Mouse (Mus musculus): ENCODE measurements around the gene Gna14.

The Gna14 gene

DNA sequence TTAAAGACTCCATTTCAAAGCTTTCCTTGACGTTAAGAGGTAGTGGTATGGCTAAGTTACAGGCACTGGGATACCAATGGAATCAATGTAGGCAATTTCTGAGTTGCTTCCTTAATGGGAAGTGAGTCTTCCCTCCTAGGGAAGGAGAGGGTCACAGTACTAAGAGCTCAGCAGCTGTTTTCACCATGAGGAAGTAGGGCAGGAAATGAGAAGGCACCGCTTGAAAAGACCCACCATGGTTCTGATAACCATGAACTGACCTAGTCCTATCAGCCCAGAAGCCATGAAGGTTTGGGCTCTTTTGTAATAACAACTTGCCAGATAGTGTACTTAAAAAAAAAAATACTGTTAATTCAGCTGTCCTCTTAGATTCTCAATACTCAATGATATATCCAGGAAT is 20.6 kb downstream of the Gna14 start:
- DNase-seq (ENCODE audit: low spot score in 2 of 2), result no peak

GRCm38 (mm10) chr19:16457127-16457526 is 21.6 kb downstream of the Gna14 start:
- DNase-seq (ENCODE audit: low spot score in 2 of 2), result no peak

- DNase-seq (ENCODE audit: low spot score in 2 of 2), result no peak
These were observed 23.8 kb downstream of the Gna14 start for GRCm38 (mm10) chr19:16459317-16459716.

GRCm38 (mm10) chr19:16460292-16460691 is 24.7 kb downstream of the Gna14 start:
- DNase-seq (ENCODE audit: low spot score in 2 of 2), result no peak

DNA sequence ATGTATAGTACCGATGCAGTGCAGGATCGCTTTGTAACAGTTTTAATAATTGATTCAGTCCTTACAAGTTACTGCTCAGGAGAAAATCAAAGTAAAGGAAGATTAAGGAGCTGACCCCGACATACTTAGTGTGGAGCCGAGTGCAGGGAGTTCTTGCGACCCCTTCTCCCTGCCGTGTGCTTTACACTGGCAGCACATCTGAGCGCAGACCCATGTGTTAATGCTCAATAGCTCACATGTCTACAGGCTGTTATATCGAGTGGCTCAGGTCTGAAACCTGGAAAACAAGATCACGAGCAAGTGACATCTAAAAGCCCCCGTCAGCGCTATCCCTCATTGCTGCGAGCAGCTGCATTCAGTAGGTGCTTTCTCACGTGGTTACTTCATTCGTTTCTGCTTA is 25.3 kb downstream of the Gna14 start:
- no peak for DNase-seq (ENCODE audit: low spot score in 2 of 2)

- no peak for DNase-seq (ENCODE audit: low spot score in 2 of 2)
These were observed 26.9 kb downstream of the Gna14 start for GRCm38 (mm10) chr19:16462461-16462860.

DNA sequence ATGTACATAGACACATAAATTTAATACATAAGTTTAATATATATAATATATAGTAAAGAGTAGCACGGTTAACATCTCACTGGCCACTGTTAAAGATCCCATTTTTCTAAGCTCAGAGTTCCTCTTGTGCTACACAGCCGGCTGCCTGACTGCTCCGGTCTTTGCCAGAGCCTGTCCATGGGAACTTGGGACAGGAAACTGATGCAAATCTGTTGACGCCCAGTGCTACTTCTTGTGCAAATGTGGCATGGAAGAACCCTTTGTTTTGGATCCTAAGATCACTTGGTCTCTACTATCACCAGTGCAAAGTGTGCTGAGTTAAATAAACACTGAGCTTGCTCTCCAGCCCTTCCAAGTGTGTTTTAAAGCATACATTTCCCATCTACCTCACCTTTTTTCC is 29.2 kb downstream of the Gna14 start:
- DNase-seq (ENCODE audit: low spot score in 2 of 2), result no peak

GRCm38 (mm10) chr19:16468756-16469374 is 33.3 kb downstream of the Gna14 start:
- no peak for DNase-seq (ENCODE audit: low spot score in 2 of 2)

DNA sequence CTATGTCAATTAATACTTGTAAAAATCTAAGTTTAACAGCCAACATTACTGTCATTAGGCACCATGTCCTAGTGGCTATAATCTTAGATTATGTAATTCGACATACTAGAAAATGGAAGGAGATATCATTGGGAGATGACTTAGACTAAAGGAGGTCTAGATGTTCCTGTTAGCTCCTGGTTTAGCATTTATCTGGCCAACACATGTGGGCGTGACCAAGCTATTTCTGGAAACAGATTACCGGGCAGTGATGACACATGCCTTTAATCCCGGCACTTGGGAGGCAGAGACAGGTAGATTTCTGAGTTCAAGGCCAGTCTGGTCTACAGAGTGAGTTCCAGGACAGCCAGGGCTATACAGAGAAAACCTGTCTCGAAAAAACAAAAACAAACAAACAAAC is 37.1 kb downstream of the Gna14 start:
- DNase-seq (ENCODE audit: low spot score in 2 of 2), result no peak

- DNase-seq (ENCODE audit: low spot score in 2 of 2), result no peak
These were observed 41.9 kb downstream of the Gna14 start for GRCm38 (mm10) chr19:16477314-16477946.

GRCm38 (mm10) chr19:16478186-16478607 is 42.6 kb downstream of the Gna14 start:
- no peak for DNase-seq (ENCODE audit: low spot score in 2 of 2)

DNA sequence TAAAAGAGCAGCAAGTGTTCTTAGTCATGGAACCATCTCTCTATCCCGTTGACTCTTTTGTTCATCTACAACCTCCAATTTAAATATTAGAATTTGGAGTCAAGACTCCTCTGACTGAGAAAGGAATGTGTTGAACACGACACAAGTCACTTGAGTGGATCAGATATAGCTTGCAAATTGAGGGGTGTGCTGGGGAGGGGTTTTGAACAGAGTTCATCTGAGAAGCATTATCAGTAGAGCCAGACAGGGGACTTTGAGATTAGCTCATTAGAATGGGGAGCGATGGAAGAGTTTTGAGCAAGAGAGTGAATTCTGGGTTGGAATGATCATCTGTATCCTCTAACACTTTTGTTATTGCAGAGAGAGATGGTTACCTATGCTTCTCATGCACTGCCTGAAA is 46.5 kb downstream of the Gna14 start:
- no peak for DNase-seq (ENCODE audit: low spot score in 2 of 2)

- no peak for DNase-seq (ENCODE audit: low spot score in 2 of 2)
These were observed 48.7 kb downstream of the Gna14 start for GRCm38 (mm10) chr19:16484237-16484636.

DNA sequence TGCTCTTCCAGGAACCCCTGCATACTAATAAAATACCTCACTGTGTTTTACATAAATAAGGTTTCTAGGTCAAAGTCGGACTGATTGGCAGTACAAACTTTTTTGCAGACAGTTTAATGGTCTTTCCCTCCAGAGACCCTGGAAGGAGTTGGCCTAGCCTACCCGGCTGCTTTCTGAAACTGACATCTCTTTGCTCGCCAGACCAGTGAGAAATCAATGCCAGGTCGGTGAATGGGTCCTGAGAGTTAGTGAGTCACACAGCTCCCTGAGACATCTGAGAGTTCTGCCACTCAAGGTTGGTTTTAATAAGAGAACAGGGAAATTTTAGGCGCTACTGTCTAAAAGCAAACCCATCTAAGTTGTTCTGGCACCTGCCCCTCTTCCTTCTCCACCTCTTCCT is 49.1 kb downstream of the Gna14 start:
- no peak for DNase-seq (ENCODE audit: low spot score in 2 of 2)

- DNase-seq (ENCODE audit: low spot score in 2 of 2), result no peak
These were observed 55.2 kb downstream of the Gna14 start for GRCm38 (mm10) chr19:16490756-16491155.

DNA sequence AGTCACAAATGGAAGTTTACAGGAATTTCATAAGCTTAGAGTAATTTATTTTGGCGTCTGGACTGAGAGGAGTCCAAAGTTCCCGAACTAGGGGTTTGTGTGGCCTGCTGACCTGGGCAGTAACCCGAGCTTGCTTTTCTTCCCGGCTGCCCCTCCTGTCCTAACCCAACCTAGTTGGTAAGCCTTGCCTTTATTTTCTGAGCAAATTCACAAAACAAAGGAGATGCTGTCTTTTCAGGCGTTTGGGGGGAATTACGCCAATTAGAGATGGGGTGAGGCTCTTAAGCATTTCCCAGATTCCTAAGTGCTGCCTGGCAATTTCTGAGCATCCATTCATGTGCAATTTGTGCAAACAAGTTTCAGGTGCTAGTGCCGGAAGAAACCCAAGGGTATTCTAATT is 55.9 kb downstream of the Gna14 start:
- no peak for DNase-seq (ENCODE audit: low spot score in 2 of 2)

DNA sequence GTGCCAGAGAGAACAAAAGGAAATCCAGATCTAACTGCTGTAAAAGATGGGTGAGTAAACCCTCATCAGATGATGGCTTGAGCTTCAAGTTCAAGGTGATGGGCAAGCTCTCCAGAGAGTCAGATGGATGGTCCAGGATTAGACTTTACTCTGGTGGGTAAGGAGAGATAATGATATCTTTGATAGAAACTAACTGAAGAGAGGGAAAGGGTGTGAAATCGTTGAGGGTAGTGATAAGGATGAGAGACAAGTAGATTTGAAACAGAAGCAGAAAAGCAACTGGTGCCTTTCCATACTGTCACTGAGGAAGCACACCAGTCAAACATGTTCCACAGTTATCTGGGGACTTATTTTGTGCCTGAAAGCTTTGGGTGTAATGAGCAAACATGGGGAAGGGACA is 56.9 kb downstream of the Gna14 start:
- DNase-seq (ENCODE audit: low spot score in 2 of 2), result no peak

DNA sequence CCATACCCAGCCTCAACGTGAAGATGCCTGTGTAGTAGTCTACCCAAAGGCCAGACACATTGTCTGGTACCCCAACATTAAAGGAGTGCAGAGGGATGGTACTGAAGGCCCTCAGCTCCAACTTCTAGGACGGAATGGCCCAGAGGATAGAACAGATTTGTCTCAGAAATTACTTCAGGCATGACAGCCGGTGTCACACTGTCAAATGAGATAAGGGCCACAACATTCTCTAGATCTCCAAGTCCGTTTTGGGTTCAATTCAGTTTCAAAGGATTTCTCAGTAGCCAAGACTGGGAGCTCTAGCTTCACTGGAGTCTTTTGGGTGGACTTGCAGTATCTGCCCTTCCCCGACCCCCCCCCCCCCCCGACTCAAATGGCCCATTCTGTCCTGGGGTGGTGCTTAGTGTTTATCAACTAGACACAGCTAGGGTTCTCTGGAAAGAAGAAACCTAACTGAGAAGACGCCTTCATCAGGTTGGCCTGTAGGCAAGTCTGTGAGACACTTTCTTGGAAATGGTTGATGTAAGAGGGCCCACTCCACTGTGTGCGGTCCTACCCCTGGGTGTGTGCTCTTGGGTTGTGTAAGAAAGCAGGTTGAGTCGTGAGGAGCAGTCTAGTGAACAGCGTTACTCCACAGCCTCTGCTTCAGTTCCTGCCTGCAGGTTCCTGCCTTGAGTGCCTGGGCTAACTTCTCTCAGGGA is 59.4 kb downstream of the Gna14 start:
- DNase-seq (ENCODE audit: low spot score in 2 of 2), result no peak

GRCm38 (mm10) chr19:16496016-16496415 is 60.5 kb downstream of the Gna14 start:
- DNase-seq (ENCODE audit: low spot score in 2 of 2), result no peak

DNA sequence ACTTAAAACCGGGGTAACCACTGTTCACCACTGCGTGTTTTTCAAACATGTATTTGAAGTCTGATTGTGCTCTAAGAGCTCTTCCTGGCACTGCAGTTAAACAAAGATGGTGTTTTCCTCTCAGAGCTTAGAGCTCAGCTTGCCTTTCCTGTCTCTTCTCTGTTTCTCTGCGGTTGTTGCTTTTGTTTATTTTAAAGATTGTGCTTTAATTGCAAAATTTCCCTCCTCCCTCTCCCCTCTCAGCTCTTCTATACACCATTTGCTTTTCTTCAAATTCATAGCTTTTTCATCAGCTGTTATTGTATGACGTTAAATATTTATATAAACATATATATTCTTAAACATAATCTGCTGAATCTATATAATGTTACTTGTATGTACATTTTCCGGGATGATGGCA is 66.5 kb downstream of the Gna14 start:
- no peak for DNase-seq (ENCODE audit: low spot score in 2 of 2)

DNA sequence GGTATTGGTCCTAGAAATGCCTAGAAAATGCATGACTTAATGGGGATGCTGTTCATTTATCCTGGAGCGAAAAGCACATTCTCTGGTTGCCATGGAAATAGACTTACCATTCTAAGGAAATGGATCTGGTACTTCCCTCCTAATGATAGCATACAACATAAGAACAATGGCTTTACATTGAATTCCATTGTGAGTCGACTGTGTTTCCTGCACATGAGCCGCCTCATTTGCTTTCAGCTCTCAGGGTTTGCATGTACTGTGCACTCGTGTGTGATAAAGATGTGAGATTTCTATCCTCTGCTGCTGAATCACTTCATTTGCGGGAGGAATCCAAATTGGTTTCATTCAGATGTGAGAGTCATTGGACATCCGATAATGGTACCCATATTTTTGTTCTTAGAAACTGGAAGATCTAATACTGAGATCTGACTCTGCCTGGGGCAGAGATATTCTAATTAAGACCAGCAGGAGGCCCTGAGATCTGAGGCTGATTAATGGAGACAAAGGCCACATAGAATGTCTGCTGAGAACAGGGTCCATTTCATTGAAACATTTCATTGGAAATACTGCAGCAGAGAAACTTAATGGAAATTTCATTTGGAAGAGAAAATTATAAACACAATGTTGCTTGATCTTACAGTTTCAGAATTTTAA is 71.3 kb downstream of the Gna14 start:
- no peak for DNase-seq (ENCODE audit: low spot score in 2 of 2)

DNA sequence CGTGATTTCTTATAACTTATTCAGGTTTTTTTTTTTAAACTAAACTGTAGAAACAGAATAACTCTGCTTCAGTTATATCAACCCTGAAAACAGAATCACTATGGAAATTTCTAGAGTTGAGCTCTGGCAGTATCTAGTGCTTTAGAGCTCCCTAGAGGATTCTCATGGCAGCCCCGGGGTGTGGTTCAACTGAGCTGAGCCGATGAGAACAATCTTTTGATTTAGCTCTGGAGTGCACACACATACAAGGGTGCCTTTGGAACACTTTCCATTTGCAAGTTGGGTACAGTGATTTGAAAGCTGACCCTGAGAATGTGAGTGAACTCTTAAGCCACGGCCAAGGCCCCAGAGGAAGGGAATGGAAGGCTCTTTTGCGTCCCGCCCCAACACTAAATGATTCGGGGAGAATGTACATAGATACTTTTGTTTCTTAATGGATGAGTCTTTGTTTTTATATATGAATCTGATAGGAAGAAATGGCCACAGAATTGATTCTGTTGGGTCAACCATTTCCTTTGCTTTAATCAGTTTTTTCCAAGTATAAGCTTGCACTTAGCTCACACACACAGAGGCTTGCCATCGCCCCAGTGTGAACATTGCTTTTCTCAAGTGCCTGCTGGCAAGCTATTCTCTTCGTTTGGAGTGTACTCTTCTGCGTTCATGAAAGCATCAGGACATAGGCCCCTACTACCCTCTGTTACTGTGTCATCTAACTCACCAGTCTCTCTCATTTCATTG is 75.0 kb downstream of the Gna14 start:
- no peak for DNase-seq (ENCODE audit: low spot score in 2 of 2)
